Mouse (Mus musculus) subcutaneous adipose tissue, adult 2 months (tissue): ENCODE data around the gene Pkd1l2. TPM values are rescaled to one million over a fixed set of nuclear protein-coding genes. Genes with fewer than 3 reads are reported as not detected.

Experiments
- polyA plus RNA-seq: library from polyadenylated mRNA; depleted of rRNA; stranded (reverse); fragments of >200 nt; gene quantifications from 2 replicates; pipeline ENCODE4 v1.2.3, GENCODE M21; 2012; ENCODE audit warnings: low replicate concordance; rRNA removed

Pkd1l2 gene
- 0.13 and 0.30 TPM in 2 replicates for polyA plus RNA-seq

GRCm38 (mm10) chr8:117082399-117082872 is at the start of gene Pkd1l2:
Gene Pkd1l2 (minus strand): TSS chr8:117082449.

GRCm38 (mm10) chr8:117095647-117096046 is 13.4 kb upstream of the Pkd1l2 start, which contains the start of gene Bco1:
Gene Bco1 (plus strand): TSS chr8:117095854.

GRCm38 (mm10) chr8:116993095-116993867 is 89.0 kb downstream of the Pkd1l2 start, which contains the start of gene Gcsh:
Gene Gcsh (minus strand): TSS chr8:116993537.

GRCm38 (mm10) chr8:116978631-116979256 is 103.5 kb downstream of the Pkd1l2 start, which contains the start of gene 1700030J22Rik:
Gene 1700030J22Rik (minus strand): TSS chr8:116978959.

Other genes starting within 250 kb of the Pkd1l2 start
- 9.6 and 15.0 TPM in 2 replicates for gene Cmc2, start 161.0 kb downstream of the Pkd1l2 start, polyA plus RNA-seq
- gene Cenpn, start 160.7 kb downstream of the Pkd1l2 start, polyA plus RNA-seq = 1.6 and 4.9 TPM in 2 replicates
- 13.0 and 20.6 TPM in 2 replicates for gene Atmin, start 139.1 kb downstream of the Pkd1l2 start, polyA plus RNA-seq
- gene 1700030J22Rik, start 103.5 kb downstream of the Pkd1l2 start, polyA plus RNA-seq = 0.37 and 0.82 TPM in 2 replicates
- gene Gcsh, start 88.9 kb downstream of the Pkd1l2 start, polyA plus RNA-seq = 39.9 and 88.9 TPM in 2 replicates
- gene Bco1, start 13.4 kb upstream of the Pkd1l2 start, polyA plus RNA-seq = 0.09 and 0.20 TPM in 2 replicates
- gene Gan, start 75.7 kb upstream of the Pkd1l2 start, polyA plus RNA-seq = 4.8 and 7.2 TPM in 2 replicates
- gene Cmip, start 174.6 kb upstream of the Pkd1l2 start, polyA plus RNA-seq = 54.7 and 59.2 TPM in 2 replicates